Comparison of ENCODE assay signal across 8 mouse cellular contexts in genomic region chr3:31459456-31459855, GRCm38 (mm10).
DNase-seq lines count a peak whose midpoint lies in the region; ATAC-seq and TF ChIP-seq lines count a peak whose summit lies in the region.

No protein-coding gene starts in this region.

- H3K9ac ChIP-seq in forebrain, embryonic 12.5 days = no peak overlapping the region
- no peak overlapping the region for H3K9ac ChIP-seq in hindbrain, postnatal 0 days (replicated peaks; ENCODE audit: low read length)

- no peak overlapping the region for H3K27ac ChIP-seq in forebrain, embryonic 10.5 days
- no peak overlapping the region for H3K27ac ChIP-seq in forebrain, embryonic 12.5 days
- H3K27ac ChIP-seq in hindbrain, postnatal 0 days = no peak overlapping the region

- H3K4me1 ChIP-seq in forebrain, embryonic 10.5 days = peaks cover 8% of the 10 kb centered on the region; the same call in 1 of the 2 replicates
- H3K4me1 ChIP-seq in forebrain, embryonic 12.5 days = peaks cover 5% of the 10 kb centered on the region; the same call in 1 of the 2 replicates
- H3K4me1 ChIP-seq in hindbrain, postnatal 0 days (ENCODE audit: insufficient read depth, low read length) = no peaks in the 10 kb centered on the region

- TF ChIP-seq CTCF in hindbrain, postnatal 0 days (IDR thresholded peaks at IDR 0.05; ENCODE audit: low read depth) = peak; percentile 70

- ATAC-seq in forebrain, embryonic 12.5 days (ENCODE audit: low FRiP score) = no peak
- ATAC-seq in hindbrain, postnatal 0 days = peak; percentile 57; the same call in 1 of the 2 replicates

- H3K9me3 ChIP-seq in forebrain, embryonic 10.5 days = no peaks in the 10 kb centered on the region
- H3K9me3 ChIP-seq in forebrain, embryonic 12.5 days = no peaks in the 10 kb centered on the region
- H3K9me3 ChIP-seq in hindbrain, postnatal 0 days (ENCODE audit: low read length) = no peaks in the 10 kb centered on the region

- no peak overlapping the region for H3K4me2 ChIP-seq in forebrain, embryonic 12.5 days
- no peak overlapping the region for H3K4me2 ChIP-seq in hindbrain, postnatal 0 days (ENCODE audit: low read depth, low read length)

- H3K27me3 ChIP-seq in forebrain, embryonic 10.5 days (ENCODE audit: poor library complexity, severe bottlenecking) = no peaks in the 10 kb centered on the region
- H3K27me3 ChIP-seq in forebrain, embryonic 12.5 days = no peaks in the 10 kb centered on the region
- H3K27me3 ChIP-seq in hindbrain, postnatal 0 days (ENCODE audit: insufficient read depth, low read length) = no peaks in the 10 kb centered on the region

- H3K4me3 ChIP-seq in forebrain, embryonic 10.5 days = no peak overlapping the region
- no peak overlapping the region for H3K4me3 ChIP-seq in forebrain, embryonic 12.5 days (replicated peaks)
- no peak overlapping the region for H3K4me3 ChIP-seq in hindbrain, postnatal 0 days (ENCODE audit: low read length)

- peak; percentile 16 for DNase-seq in forebrain, embryonic 10.5 days (ENCODE audit: extremely low spot score, low spot score)
- peak; percentile 31 for DNase-seq in ovary, postnatal 14 days (ENCODE audit: low spot score)
- DNase-seq in ovary, postnatal 10 days (ENCODE audit: low spot score) = no peak
- peak; percentile 23 to 54 for DNase-seq in cerebellum, postnatal 4 days (ENCODE audit: low spot score in 2 of 2)
- peak; percentile 56 for DNase-seq in hindbrain, postnatal 0 days (ENCODE audit: low spot score)
- peak; percentile 20 for DNase-seq in lung, postnatal 14 days
- DNase-seq in natural killer cell, adult 2 months (ENCODE audit: low spot score in 2 of 2) = no peak

- 60% methylated on average over 5 of the region's 5 CpGs for WGBS in forebrain, embryonic 10.5 days
- 61% methylated on average over 5 of the region's 5 CpGs for WGBS in forebrain, embryonic 12.5 days
- 65% methylated on average over 5 of the region's 5 CpGs for WGBS in hindbrain, postnatal 0 days

- no peaks in the 10 kb centered on the region for H3K36me3 ChIP-seq in forebrain, embryonic 10.5 days (replicated peaks)
- no peaks in the 10 kb centered on the region for H3K36me3 ChIP-seq in forebrain, embryonic 12.5 days (replicated peaks)
- no peaks in the 10 kb centered on the region for H3K36me3 ChIP-seq in hindbrain, postnatal 0 days (ENCODE audit: insufficient read depth, low read length)

Comparison
In these comparisons a context has a peak if more than half of its experiments do, and no peak if none do; other contexts are left out.
1. DNase-seq: peak in forebrain, embryonic 10.5 days (single experiment), ovary, postnatal 14 days (single experiment), cerebellum, postnatal 4 days (2 of 2), hindbrain, postnatal 0 days (single experiment) and lung, postnatal 14 days (single experiment); none in ovary, postnatal 10 days (single experiment) and natural killer cell, adult 2 months (0 of 2).